Mouse (Mus musculus) 3134 (cell line): ENCODE data around the gene Prl3c1.
"Not testable (repeated sequence)": the region's sequence is repeated elsewhere in the genome, so short reads cannot be mapped to it uniquely, and the experiment has no call there.

Experiments used
- DNase-seq: peaks from one replicate; pipeline ENCODE4 v3.0.0-alpha.2; 2011; ENCODE audit warnings: low spot score; ENCODE audit not compliant: insufficient read length; ENCODE audit errors: extremely low read depth

The Prl3c1 gene

GRCm38 (mm10) chr13:27196359-27196758 is at the start of gene Prl3c1:
Gene Prl3c1 (plus strand): TSS chr13:27196659.
- no peak for DNase-seq

- DNase-seq, result peak; percentile 11
These were observed 48.2 kb upstream of the Prl3c1 start for GRCm38 (mm10) chr13:27148264-27148663.

GRCm38 (mm10) chr13:27156490-27156889 is 40.0 kb upstream of the Prl3c1 start, which contains the start of gene Prl3d3:
Gene Prl3d3 (plus strand): TSS chr13:27156790.
- not testable (repeated sequence) for DNase-seq

- no peak for DNase-seq
These were observed 45.1 kb downstream of the Prl3c1 start, which contains the start of gene Prl3b1 for GRCm38 (mm10) chr13:27241547-27241946. Gene Prl3b1 (plus strand): TSS chr13:27241847.
